Mouse (Mus musculus) bone marrow macrophage, adult 2 months (primary cell): ENCODE measurements around the gene Fam187b.

Source experiments
- CTCF ChIP-seq: IDR thresholded peaks from 2 replicates; pipeline ENCODE4 v1.5.1; 2012; ENCODE audit warnings: low read depth, mild to moderate bottlenecking, low read length, moderate library complexity
- POLR2A ChIP-seq: IDR thresholded peaks from 2 replicates; pipeline ENCODE4 v1.6.1; 2012; ENCODE audit warnings: mild to moderate bottlenecking, low read depth, low read length, borderline replicate concordance

DNA sequence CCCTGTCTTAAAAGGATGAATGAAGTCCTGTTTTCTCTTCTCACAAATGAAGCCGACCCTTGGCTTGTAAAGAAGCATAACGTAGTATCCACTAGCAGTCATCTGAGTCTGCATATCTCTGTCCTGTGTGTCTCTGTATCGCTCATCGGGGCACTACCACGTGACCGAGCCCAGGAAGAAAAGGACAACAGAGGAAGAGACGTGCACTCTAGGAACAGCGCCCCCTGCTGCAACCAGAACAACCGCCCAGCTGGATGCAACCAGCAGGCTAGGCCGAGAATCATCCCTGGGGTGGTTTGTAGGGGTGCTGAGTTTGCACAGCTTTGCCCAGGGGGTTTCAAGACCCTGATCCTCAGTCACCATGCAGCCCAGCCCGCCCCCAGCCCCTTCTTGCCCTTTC lies 61.2 kb downstream of the Fam187b start:
- TF ChIP-seq CTCF (peak; percentile 62; the same call in 1 of the 2 replicates), POLR2A (no peak)
